Mouse (Mus musculus): Measurements from ENCODE around the gene Ppia. TPM values are rescaled to one million over a fixed set of nuclear protein-coding genes. Genes with fewer than 3 reads are reported as not detected.
"Not testable (repeated sequence)": the region's sequence is repeated elsewhere in the genome, so short reads cannot be mapped to it uniquely, and the experiment has no call there.

The Ppia gene
- total and polyA plus RNA-seq, 3 experiments = 265 to 1,797 (median 1,264) TPM

GRCm38 (mm10) chr11:6404699-6405566 lies 10.3 kb upstream of the Ppia start:
- peak; percentile 63 for DNase-seq

- peak; percentile 73 for DNase-seq
Observed at GRCm38 (mm10) chr11:6405591-6406081, 9.6 kb upstream of the Ppia start.

- DNase-seq = peak; percentile 88
Observed at GRCm38 (mm10) chr11:6406251-6407161, 8.7 kb upstream of the Ppia start.

GRCm38 (mm10) chr11:6407162-6407621 lies 8.1 kb upstream of the Ppia start:
- no peak for DNase-seq

- DNase-seq = no peak
Observed at GRCm38 (mm10) chr11:6410050-6410602, 5.1 kb upstream of the Ppia start.

- not testable (repeated sequence) for DNase-seq
Observed at GRCm38 (mm10) chr11:6410755-6411154, 4.5 kb upstream of the Ppia start.

GRCm38 (mm10) chr11:6411684-6412083 lies 3.6 kb upstream of the Ppia start:
- DNase-seq = peak; percentile 86

- DNase-seq = no peak
Observed at GRCm38 (mm10) chr11:6413264-6413663, 2.0 kb upstream of the Ppia start.

GRCm38 (mm10) chr11:6415551-6416404 lies 535 bp downstream of the Ppia start:
- DNase-seq = peak; percentile 99

- peak; percentile 91 for DNase-seq
Observed at GRCm38 (mm10) chr11:6416405-6417034, 1.3 kb downstream of the Ppia start.

- DNase-seq = no peak
Observed at GRCm38 (mm10) chr11:6417069-6417468, 1.8 kb downstream of the Ppia start.

GRCm38 (mm10) chr11:6417490-6417889 lies 2.2 kb downstream of the Ppia start:
- no peak for DNase-seq

- DNase-seq = no peak
Observed at GRCm38 (mm10) chr11:6418751-6419150, 3.5 kb downstream of the Ppia start.

GRCm38 (mm10) chr11:6419156-6419555 lies 3.9 kb downstream of the Ppia start:
- DNase-seq = not testable (repeated sequence)

GRCm38 (mm10) chr11:6420283-6420703 lies 5.0 kb downstream of the Ppia start:
- no peak for DNase-seq

- DNase-seq = no peak
Observed at GRCm38 (mm10) chr11:6420722-6421350, 5.6 kb downstream of the Ppia start.

- no peak for DNase-seq
Observed at GRCm38 (mm10) chr11:6430186-6430585, 14.9 kb downstream of the Ppia start.

- peak; percentile 63 for DNase-seq
Observed at GRCm38 (mm10) chr11:6436442-6436841, 21.2 kb downstream of the Ppia start.

- DNase-seq = no peak
Observed at GRCm38 (mm10) chr11:6437667-6438066, 22.4 kb downstream of the Ppia start.

- no peak for DNase-seq
Observed at GRCm38 (mm10) chr11:6440171-6440570, 24.9 kb downstream of the Ppia start.

Measured in adrenal gland, adult 2 months (tissue).